Mouse (Mus musculus) midbrain, embryonic 10.5 days (tissue): ENCODE results near the gene Gjc1. TPM values are rescaled to one million over a fixed set of nuclear protein-coding genes. Genes with fewer than 3 reads are reported as not detected.

Source experiments
- DNase-seq: peaks from one replicate; pipeline ENCODE4 v3.0.0-alpha.2; 2017; ENCODE audit warnings: low spot score
- H3K27ac ChIP-seq: fragments of 300-500 bp; sonication (generic); replicated peaks from 2 replicates; pipeline ENCODE4 v1.5.1; 2016; ENCODE audit warnings: mild to moderate bottlenecking
- H3K27me3 ChIP-seq: fragments of 300-500 bp; sonication (generic); 2 replicates; pipeline ENCODE4 v1.6.1; 2016; ENCODE audit warnings: low read depth, mild to moderate bottlenecking; ENCODE audit not compliant: poor library complexity, severe bottlenecking
- H3K36me3 ChIP-seq: fragments of 300-500 bp; sonication (generic); 2 replicates; pipeline ENCODE4 v1.6.1; 2016; ENCODE audit warnings: mild to moderate bottlenecking, moderate library complexity
- H3K4me1 ChIP-seq: fragments of 300-500 bp; sonication (generic); 2 replicates; pipeline ENCODE4 v1.6.1; 2016
- H3K4me3 ChIP-seq: fragments of 300-500 bp; sonication (generic); 2 replicates; pipeline ENCODE4 v1.5.1; 2016; ENCODE audit warnings: mild to moderate bottlenecking, moderate library complexity
- H3K9me3 ChIP-seq: fragments of 300-500 bp; sonication (generic); replicated peaks from 2 replicates; pipeline ENCODE4 v1.6.1; 2016; ENCODE audit warnings: mild to moderate bottlenecking
- WGBS: fragments of 180-500 bp; shearing (Covaris S2); methylation state at CpG from one replicate; pipeline ENCODE4 v1.1.7; 2016; 5-methylcytosine and 5-hydroxymethylcytosine counted together
- polyA plus RNA-seq: library from polyadenylated mRNA; unstranded; fragments of >200 nt; fragmentation: Nextera tagmentation; extraction: Ambion mirVana; gene quantifications from 2 replicates; pipeline ENCODE4 v1.2.1, GENCODE M21; 2016

The Gjc1 gene
- polyA plus RNA-seq, result 81.1 and 84.0 TPM in 2 replicates

DNA sequence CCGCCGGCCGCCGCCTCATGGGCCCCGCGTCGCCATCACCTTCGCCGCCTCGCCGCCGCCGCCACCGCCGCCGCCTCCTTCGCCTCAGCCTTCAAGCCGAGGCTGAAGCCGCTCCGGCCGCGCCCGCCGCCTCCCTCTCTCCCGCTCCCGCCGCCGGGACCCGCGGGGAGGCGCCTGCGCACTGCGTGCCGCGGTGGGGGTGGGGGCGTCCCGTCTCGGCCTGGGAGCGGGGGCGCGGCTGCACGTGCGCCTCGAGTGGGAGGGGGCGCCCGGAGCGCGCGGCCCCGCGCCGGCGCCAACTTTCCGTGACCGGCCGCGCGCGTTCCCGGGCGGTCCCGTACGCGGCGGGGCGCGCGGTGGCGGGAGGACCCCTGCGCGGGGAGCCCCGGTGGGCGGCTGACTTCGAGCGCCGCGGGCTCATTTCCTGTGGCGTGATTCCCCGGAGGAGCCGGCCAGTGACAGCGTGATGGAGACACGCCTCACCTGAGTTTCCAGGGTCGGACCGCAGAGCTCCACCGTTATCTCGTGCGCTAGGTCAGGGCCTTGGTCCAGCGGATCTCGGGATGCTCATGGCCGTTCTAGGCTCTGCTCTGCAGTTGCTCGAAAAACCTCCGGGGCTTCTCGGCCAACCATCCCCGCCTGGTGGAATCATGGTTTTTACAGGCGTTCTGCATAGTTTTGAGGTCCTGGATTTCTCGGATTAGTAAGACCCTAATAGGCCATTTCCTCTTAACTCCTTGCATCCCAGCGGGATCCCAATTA is at the start of gene Gjc1:
TSS of gene Gjc1 (minus strand) at position 680 of the 762 bp plus-strand sequence.
- under 1% methylated on average over 66 of the region's 97 CpGs for WGBS
- Histone ChIP-seq H3K27me3 (peaks cover 16% of the 10 kb centered on the region), H3K27ac (peak within 1 kb of the TSS; percentile 99), H3K9me3 (no peaks in the 10 kb centered on the region), H3K4me3 (peak within 1 kb of the TSS; percentile 95), H3K4me1 (peaks cover 43% of the 10 kb centered on the region), H3K36me3 (no peaks in the 10 kb centered on the region)
- DNase-seq, result peak; percentile 80

DNA sequence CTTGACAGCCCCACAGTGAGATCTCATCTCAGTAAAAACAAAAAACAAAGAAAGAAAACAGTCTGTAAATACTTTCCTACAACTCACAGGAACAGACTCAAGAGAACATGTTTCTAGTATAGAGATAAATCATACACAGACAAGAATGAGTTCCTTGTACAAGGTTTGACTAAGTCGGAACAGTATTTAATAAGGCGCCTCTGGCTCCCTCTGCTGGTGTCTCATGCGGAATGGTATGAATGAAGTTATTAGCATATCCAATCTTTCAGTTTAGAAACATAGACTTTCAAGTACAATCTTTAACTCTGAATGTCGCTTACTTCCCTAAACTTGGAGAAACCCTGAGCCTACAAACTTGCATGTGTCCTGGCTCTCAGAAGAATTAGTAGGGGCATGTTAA is 44.8 kb upstream of the Gjc1 start:
- peaks cover 100% of the 10 kb centered on the region for H3K36me3 ChIP-seq
- H3K27me3 ChIP-seq, result no peaks in the 10 kb centered on the region
- no peaks in the 10 kb centered on the region for H3K4me1 ChIP-seq
- DNase-seq, result peak; percentile 62
- 62% methylated on average over 4 of the region's 4 CpGs for WGBS
- no peak overlapping the region for H3K27ac ChIP-seq
- H3K4me3 ChIP-seq, result no peak overlapping the region
- H3K9me3 ChIP-seq, result no peaks in the 10 kb centered on the region

DNA sequence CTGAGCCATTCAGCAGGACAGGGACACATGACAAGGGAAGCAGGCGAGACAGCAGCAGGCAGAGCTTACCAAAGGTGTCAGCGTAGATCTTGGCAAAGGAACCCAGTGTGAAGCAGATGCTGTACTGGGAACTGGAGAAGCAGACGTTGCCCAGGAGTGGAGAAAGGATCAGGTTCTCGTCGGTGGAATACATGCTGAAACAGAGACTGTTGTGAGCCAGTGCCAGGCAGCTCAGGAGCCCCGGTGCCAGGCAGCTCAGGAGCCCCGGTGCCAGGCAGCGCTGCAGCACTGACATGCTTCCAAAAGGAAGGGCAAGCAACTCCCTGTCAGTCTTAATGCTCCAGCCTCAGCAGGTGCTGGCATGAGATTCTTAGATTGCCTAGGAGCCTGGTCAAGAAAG is 40.4 kb upstream of the Gjc1 start:
- Histone ChIP-seq H3K27me3 (no peaks in the 10 kb centered on the region), H3K4me3 (no peak overlapping the region), H3K4me1 (no peaks in the 10 kb centered on the region), H3K36me3 (peaks cover 100% of the 10 kb centered on the region), H3K27ac (no peak overlapping the region), H3K9me3 (no peaks in the 10 kb centered on the region)
- WGBS, result 96% methylated on average over 8 of the region's 8 CpGs
- no peak for DNase-seq

DNA sequence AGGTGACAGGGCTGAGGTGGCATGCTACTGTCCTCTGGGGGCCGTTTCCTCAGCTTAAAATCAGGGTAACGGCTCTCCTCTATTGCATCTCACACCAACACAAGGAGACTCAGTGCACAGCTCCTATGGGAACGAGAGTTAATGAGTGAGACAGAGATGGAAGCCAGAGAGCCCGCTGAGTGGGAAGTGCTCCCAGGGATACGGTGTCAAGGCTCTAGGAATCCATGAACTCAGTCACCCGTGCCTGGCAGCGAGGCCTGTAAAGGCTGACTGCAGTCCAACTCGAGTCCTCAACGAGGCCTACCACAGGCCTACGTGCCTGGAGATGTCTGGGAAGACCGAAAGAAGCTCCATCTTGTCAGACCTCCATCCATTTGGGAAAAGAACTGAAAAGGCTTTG is 39.5 kb upstream of the Gjc1 start:
- Histone ChIP-seq H3K4me3 (no peak overlapping the region), H3K9me3 (no peaks in the 10 kb centered on the region), H3K27me3 (no peaks in the 10 kb centered on the region), H3K36me3 (peaks cover 100% of the 10 kb centered on the region), H3K27ac (no peak overlapping the region), H3K4me1 (no peaks in the 10 kb centered on the region)
- DNase-seq, result no peak
- WGBS, result 89% methylated on average over 11 of the region's 11 CpGs

DNA sequence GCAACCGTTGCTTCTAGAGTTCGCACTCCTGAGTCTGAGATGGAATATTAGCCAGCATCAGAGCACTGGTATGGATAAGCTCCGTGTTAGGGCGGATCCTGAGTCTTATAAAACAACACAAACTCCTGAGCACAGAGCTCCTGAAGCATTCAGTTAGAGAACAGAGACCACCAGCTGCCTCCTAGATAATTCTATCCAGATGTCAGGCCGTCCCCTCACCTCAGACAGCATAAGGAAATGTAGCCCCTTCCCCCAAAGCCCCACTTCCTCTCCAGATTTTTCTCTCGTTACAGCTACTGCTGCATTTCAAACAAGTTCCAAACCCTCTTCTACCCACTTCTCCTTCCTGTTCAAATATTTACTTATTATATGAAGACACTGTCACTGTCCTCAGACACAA is 36.4 kb upstream of the Gjc1 start:
- 77% methylated on average over 6 of the region's 6 CpGs for WGBS
- peaks cover 100% of the 10 kb centered on the region for H3K36me3 ChIP-seq
- H3K4me1 ChIP-seq, result no peaks in the 10 kb centered on the region
- no peak overlapping the region for H3K4me3 ChIP-seq
- no peaks in the 10 kb centered on the region for H3K9me3 ChIP-seq
- H3K27ac ChIP-seq, result no peak overlapping the region
- DNase-seq, result no peak
- H3K27me3 ChIP-seq, result no peaks in the 10 kb centered on the region

DNA sequence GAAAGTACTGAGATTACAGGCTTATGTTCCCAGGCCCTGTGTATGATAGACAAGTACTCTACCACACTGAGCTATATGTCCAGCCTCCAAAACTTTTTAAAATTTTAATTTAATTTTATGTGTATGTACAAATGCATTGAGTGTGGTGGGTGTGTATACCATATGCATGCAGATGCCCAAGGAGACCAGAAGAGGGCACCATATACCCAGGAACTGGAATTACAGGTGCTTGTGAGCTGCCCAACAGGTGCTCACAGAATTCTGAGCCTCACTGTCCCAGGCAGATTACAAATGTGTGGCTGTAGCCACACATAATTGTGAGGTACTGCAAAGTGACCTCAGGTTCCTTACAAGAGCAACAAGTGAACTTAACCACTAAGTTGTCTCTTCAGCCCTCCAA is 34.3 kb upstream of the Gjc1 start:
- Histone ChIP-seq H3K36me3 (peaks cover 100% of the 10 kb centered on the region), H3K27me3 (no peaks in the 10 kb centered on the region), H3K4me1 (no peaks in the 10 kb centered on the region), H3K4me3 (no peak overlapping the region), H3K27ac (no peak overlapping the region), H3K9me3 (no peaks in the 10 kb centered on the region)
- DNase-seq, result no peak

DNA sequence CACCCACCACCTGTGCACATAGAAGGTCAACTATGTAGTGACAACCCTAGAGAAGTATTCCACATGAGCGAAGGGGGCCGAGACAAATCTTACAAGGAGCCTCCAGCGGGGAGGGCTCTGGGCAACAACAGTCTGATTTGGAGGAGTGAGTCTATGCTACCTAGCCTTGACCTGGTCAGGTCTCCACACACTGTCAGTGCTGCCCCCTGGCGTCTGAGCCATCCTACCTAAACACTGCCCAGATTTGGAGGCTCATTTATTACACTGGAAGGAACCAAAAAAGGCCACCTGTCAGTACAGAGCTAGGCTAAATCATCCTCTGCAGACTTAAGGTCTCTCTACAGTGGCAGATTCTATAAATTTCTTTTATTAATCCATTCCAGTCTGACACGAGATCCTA is 32.4 kb upstream of the Gjc1 start:
- Histone ChIP-seq H3K36me3 (peaks cover 100% of the 10 kb centered on the region), H3K4me1 (no peaks in the 10 kb centered on the region), H3K27me3 (no peaks in the 10 kb centered on the region), H3K9me3 (no peaks in the 10 kb centered on the region), H3K27ac (no peak overlapping the region), H3K4me3 (no peak overlapping the region)
- WGBS, result 72% methylated on average over 5 of the region's 5 CpGs
- peak; percentile 50 for DNase-seq

DNA sequence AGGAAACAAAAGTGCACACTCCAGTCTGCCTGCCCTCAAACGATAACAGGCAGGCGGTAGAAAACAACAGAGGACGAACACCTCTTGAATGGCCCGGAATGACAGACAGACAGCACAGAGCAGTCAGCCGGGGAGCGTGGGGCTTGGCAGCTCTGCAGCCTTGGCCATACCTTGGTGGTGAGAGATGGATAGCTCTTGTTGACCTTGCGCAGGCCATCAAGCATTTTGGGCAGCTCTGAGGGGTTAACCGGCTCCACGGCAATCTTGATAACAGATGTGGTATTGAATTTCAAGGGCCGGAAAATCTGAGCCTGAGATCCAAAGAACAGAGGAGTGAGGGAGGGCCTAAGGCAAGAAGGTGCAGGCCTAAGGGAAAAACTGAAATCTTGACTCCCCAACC is 26.4 kb upstream of the Gjc1 start:
- H3K36me3 ChIP-seq, result peaks cover 100% of the 10 kb centered on the region
- 90% methylated on average over 10 of the region's 10 CpGs for WGBS
- H3K27me3 ChIP-seq, result no peaks in the 10 kb centered on the region
- H3K9me3 ChIP-seq, result no peaks in the 10 kb centered on the region
- H3K27ac ChIP-seq, result no peak overlapping the region
- DNase-seq, result no peak
- no peaks in the 10 kb centered on the region for H3K4me1 ChIP-seq
- H3K4me3 ChIP-seq, result no peak overlapping the region

DNA sequence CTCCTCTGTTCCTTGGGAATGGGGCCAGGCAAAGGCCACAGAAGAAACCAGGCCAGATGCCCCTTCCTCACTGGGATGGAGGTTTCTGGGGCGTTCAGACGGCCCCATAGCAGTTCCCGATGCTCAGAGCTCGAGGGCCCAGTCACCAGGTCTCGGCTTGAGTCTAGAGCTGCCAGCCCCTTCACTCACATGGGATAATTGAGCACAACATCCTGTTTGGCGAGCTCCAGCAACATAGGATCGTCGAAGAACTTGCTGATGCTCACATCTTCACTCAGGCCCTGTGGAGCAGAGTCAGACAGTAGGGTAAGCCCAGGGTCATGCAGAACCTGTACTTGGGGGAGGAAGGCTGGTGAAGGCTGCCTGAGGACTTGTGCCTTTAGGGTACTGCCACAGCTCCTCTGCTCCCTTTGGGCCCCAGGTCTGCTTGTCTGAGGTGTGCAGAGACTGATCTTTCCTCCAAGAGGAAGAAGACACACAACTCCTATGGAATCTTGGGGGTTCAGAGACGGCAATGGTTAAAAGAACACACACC is 19.2 kb upstream of the Gjc1 start:
- Histone ChIP-seq H3K27me3 (no peaks in the 10 kb centered on the region), H3K4me1 (no peaks in the 10 kb centered on the region), H3K27ac (no peak overlapping the region), H3K9me3 (no peaks in the 10 kb centered on the region), H3K36me3 (peaks cover 80% of the 10 kb centered on the region), H3K4me3 (no peak overlapping the region)
- WGBS, result 91% methylated on average over 9 of the region's 9 CpGs
- DNase-seq, result no peak

DNA sequence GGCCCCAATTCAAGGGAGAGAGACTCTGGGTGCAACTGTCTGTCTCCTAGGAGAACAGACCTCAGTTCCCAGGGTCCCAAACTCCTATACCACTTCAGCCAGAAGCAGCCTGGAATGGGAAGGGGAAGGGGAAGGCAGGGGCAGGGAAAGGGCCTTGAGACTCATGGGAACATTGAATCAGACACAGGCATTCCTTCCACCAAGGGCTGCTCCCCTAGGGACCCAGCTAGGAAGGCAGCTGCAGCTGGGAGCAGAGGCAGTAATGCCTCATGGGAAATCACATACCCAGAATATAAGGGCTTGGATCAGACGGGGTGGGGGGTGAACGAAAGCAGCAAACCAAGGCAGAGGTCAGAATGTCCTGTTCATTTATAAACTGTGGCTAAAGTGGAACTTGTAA is 18.6 kb upstream of the Gjc1 start:
- no peaks in the 10 kb centered on the region for H3K9me3 ChIP-seq
- H3K36me3 ChIP-seq, result peaks cover 75% of the 10 kb centered on the region
- WGBS, result 100% methylated on average over 2 of the region's 2 CpGs
- H3K4me3 ChIP-seq, result no peak overlapping the region
- DNase-seq, result no peak
- no peaks in the 10 kb centered on the region for H3K27me3 ChIP-seq
- no peaks in the 10 kb centered on the region for H3K4me1 ChIP-seq
- no peak overlapping the region for H3K27ac ChIP-seq

DNA sequence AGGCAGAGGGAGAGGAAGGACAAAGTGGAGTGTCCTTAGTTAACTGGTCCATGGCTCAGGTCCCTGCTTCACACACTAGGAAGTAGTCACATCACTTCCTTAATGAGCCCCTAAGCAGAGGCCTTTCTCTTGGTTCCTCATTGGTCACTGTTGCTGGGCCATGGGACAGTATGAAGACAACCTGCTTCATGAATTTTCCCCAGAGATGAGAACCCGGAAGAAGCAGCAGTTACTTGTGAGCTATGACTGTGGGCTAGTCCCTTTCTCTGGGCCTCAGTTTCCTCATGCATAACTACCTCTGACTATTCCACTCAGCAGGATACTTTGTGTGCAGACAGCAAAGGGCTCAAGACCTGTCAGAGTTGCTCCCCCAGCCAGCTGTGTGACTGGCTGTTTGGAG is 17.9 kb upstream of the Gjc1 start:
- Histone ChIP-seq H3K4me3 (no peak overlapping the region), H3K36me3 (peaks cover 67% of the 10 kb centered on the region), H3K27me3 (no peaks in the 10 kb centered on the region), H3K27ac (no peak overlapping the region), H3K9me3 (no peaks in the 10 kb centered on the region), H3K4me1 (no peaks in the 10 kb centered on the region)
- WGBS, result 93% methylated on average over 1 of the region's 1 CpGs
- DNase-seq, result no peak

DNA sequence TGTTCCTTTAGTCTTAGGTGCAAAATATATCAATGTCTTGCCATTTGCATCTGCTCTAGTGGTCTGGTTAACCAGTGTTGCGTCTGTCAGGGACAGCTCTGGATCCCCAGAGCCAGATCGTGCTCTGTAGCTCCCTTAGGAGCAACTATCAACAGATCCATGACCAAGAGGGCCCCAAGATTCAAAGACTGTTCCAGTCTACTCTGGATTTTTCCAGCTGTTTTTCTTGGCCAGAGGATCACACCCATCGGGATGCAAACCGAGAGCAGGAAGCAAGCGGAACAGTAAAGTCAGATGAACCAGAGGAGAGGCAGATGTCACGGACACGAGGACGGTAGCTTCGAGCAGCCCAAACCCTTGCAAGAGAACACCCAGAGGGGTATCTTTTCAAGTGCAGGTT is 16.6 kb upstream of the Gjc1 start:
- Histone ChIP-seq H3K9me3 (no peaks in the 10 kb centered on the region), H3K4me3 (no peak overlapping the region), H3K4me1 (no peaks in the 10 kb centered on the region), H3K27me3 (no peaks in the 10 kb centered on the region), H3K27ac (no peak overlapping the region), H3K36me3 (peaks cover 55% of the 10 kb centered on the region)
- DNase-seq, result no peak
- WGBS, result 90% methylated on average over 9 of the region's 9 CpGs

DNA sequence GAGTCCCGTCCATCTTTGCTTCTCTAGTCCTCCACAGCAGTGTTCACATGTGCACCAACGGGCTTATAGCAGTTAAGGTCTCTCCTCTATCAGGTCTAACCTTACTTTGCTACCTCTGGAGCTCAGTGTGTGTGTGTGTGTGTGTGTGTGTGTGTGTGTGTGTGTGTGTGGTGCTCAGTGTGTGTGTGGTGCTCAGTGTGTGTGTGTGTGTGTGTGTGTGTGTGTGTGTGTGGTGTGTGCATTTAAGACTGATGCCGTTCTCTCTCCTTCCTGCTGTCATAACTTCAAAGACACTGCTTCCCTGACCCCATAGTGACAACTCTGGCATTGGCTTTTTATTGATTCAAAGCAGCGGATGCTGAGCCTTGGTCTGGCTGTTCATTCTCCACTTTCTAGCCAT is 16.0 kb upstream of the Gjc1 start, which contains the start of gene Higd1b:
TSS of gene Higd1b (plus strand) at position 301 of the 400 bp plus-strand sequence.
- Histone ChIP-seq H3K36me3 (peaks cover 49% of the 10 kb centered on the region), H3K27me3 (no peaks in the 10 kb centered on the region), H3K4me1 (no peaks in the 10 kb centered on the region), H3K9me3 (no peaks in the 10 kb centered on the region), H3K27ac (no peak within 1 kb of the TSS), H3K4me3 (no peak within 1 kb of the TSS)
- WGBS, result 84% methylated on average over 4 of the region's 4 CpGs
- DNase-seq, result no peak
